Mouse (Mus musculus) ES-Bruce4 (cell line): ENCODE measurements around the gene Rbms1. TPM values are rescaled to one million over a fixed set of nuclear protein-coding genes. Genes with fewer than 3 reads are reported as not detected.

Experiments used
- H3K27ac ChIP-seq: 2 replicates; pipeline ENCODE4 v1.5.1; 2012; ENCODE audit warnings: low read length, inconsistent platforms; ENCODE audit not compliant: insufficient read depth
- H3K27me3 ChIP-seq: 2 replicates; pipeline ENCODE4 v1.6.1; 2012; ENCODE audit warnings: mild to moderate bottlenecking, low read length, inconsistent platforms; ENCODE audit not compliant: control insufficient read depth, poor library complexity, insufficient read depth, severe bottlenecking
- H3K36me3 ChIP-seq: 2 replicates; pipeline ENCODE4 v1.6.1; 2012; ENCODE audit warnings: inconsistent platforms, mild to moderate bottlenecking, low read length, moderate library complexity; ENCODE audit not compliant: control insufficient read depth, poor library complexity, insufficient read depth, severe bottlenecking
- H3K4me1 ChIP-seq: one replicate; pipeline ENCODE4 v1.8.1; 2011; ENCODE audit warnings: low read length; ENCODE audit not compliant: control insufficient read depth, insufficient read depth
- H3K4me3 ChIP-seq: 2 replicates; pipeline ENCODE4 v1.5.1; 2011; ENCODE audit warnings: low read depth, mild to moderate bottlenecking, low read length
- H3K9ac ChIP-seq: 2 replicates; pipeline ENCODE4 v1.6.1; 2012; ENCODE audit warnings: low read depth, mild to moderate bottlenecking, inconsistent platforms; ENCODE audit not compliant: poor library complexity, severe bottlenecking
- H3K9me3 ChIP-seq: replicated peaks from 2 replicates; pipeline ENCODE4 v1.6.1; 2012; ENCODE audit warnings: mild to moderate bottlenecking, low read length, inconsistent platforms; ENCODE audit not compliant: control insufficient read depth, poor library complexity, insufficient read depth, severe bottlenecking
- CTCF ChIP-seq: IDR thresholded peaks from one replicate; pipeline ENCODE4 v1.8.1; 2011; ENCODE audit warnings: low read depth, low read length
- EP300 ChIP-seq: IDR thresholded peaks from 2 replicates; pipeline ENCODE4 v1.6.1; 2011; ENCODE audit warnings: low read depth, low read length; ENCODE audit not compliant: insufficient read depth
- POLR2A ChIP-seq: IDR thresholded peaks from one replicate; pipeline ENCODE4 v1.8.1; 2011; ENCODE audit warnings: low read length; ENCODE audit not compliant: insufficient read depth
- polyA plus RNA-seq: library from polyadenylated mRNA; stranded (reverse); fragments of >200 nt; gene quantifications from 2 replicates; pipeline ENCODE4 v1.2.4, GENCODE M21; 2011; ENCODE audit warnings: low read depth; ENCODE audit not compliant: missing spikeins, insufficient read depth, insufficient read length

Rbms1 gene
- polyA plus RNA-seq, 1 experiment = 174 TPM

DNA sequence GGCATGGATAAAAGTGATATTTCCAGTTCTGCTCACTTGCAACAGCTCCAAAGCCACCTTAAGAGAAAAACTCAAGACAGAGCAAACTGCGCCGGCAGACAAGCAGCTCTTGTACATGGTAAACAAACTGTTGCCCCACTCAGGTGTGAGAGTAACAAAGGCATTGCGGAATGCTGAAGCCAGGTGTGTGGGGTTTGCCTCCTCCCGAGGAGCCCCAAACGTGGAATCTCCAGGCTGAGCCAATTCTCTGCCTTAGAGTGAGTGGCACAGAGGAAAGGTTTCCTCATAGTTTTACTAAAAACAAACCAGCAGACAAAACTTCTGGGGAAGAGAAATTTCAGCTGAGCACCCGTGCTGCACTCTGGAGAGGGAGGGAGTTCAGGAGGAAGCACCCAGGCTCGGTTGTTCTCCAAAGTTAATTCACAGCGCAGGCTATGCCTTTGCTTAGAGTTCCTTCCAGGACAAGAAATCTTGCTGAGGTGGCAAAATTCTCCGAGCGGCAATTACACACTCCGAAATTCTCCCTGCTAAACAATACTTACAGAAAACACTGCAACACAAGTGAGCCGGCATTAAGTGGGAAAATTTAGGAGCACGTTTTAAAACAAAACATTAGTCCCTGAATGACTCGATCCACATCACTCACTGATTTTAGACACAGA is 111.8 kb downstream of the Rbms1 start:
- H3K4me1 ChIP-seq = peaks cover 1% of the 10 kb centered on the region
- TF ChIP-seq EP300 (no peak), CTCF (no peak), POLR2A (no peak)
- no peaks in the 10 kb centered on the region for H3K36me3 ChIP-seq
- no peak overlapping the region for H3K27ac ChIP-seq
- H3K27me3 ChIP-seq = no peaks in the 10 kb centered on the region
- H3K9ac ChIP-seq = no peak overlapping the region
- H3K9me3 ChIP-seq = no peaks in the 10 kb centered on the region
- no peak overlapping the region for H3K4me3 ChIP-seq

DNA sequence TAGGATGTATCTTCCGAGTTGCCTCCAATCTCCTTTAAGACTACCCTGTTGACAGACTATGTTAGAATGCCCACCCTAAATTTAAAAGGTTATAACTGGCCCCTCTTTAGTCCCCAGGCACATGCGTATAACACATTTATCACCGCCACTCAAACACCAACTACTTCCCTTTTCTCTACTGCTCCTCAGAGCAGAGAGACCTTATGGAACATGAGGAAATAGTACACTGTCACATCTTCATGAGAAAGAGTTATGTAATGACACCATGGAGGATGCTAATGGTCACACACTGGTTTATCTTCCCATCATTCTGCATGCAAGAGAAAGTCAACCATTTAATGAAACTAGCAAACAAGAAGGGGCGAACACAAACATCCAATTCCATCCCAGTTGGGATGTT is 114.5 kb downstream of the Rbms1 start:
- Histone ChIP-seq H3K4me1 (peaks cover 1% of the 10 kb centered on the region), H3K9ac (no peak overlapping the region), H3K27ac (no peak overlapping the region), H3K36me3 (no peaks in the 10 kb centered on the region), H3K4me3 (no peak overlapping the region), H3K27me3 (no peaks in the 10 kb centered on the region), H3K9me3 (no peaks in the 10 kb centered on the region)
- TF ChIP-seq CTCF = no peak
- TF ChIP-seq POLR2A = no peak
- no peak for TF ChIP-seq EP300

DNA sequence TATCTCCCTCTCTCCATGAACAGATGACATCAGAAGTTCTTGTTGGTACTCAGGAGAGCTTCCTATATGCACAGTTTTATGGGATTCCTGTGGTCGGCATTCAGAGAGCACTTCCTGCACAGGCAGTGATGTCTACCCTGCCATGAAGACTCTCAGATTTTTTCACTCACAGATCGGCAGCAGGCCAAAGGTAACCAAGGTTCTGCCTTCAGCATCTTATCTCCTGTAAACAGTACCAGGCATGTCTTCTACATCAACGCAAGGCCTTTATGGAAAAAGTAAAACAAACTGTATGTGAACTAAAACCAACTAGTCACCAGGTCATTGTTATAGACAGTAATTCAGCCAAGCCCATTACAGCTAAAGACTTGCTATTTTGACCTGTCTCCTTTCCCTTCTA is 115.0 kb downstream of the Rbms1 start:
- no peaks in the 10 kb centered on the region for H3K36me3 ChIP-seq
- H3K9me3 ChIP-seq = no peaks in the 10 kb centered on the region
- no peak overlapping the region for H3K4me3 ChIP-seq
- TF ChIP-seq POLR2A (no peak), CTCF (no peak), EP300 (no peak)
- no peak overlapping the region for H3K9ac ChIP-seq
- peaks cover 1% of the 10 kb centered on the region for H3K4me1 ChIP-seq
- H3K27me3 ChIP-seq = no peaks in the 10 kb centered on the region
- no peak overlapping the region for H3K27ac ChIP-seq

DNA sequence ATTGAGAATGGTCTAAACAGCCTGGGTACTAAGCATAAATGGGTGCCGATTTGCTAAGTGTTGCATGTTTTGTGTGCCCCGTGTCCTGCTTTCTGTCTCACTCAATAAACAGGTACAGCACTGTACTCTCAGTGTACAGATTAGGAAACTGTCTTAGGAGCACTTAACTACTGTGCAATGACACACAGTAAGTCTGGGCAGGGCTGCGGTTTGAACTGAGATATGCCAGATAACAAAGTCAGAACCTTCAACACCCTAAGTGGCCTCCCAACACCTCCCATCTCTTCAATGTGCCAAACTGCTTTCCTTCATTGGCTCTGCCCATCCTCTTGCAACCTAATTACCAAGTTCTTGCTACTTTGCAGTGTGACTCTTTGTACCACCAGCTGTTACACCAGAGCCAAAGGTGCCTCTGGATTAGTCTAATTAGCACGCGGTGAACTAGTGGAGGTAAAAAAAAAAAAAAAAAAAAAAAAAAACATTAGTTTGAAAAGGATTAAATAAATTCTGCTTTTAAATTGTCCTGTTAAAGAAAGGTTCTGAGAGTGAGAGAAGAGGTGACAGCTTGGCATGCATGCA is 117.6 kb downstream of the Rbms1 start:
- peaks cover 1% of the 10 kb centered on the region for H3K4me1 ChIP-seq
- no peak overlapping the region for H3K9ac ChIP-seq
- H3K27me3 ChIP-seq = no peaks in the 10 kb centered on the region
- no peak for TF ChIP-seq EP300
- no peak for TF ChIP-seq POLR2A
- no peak for TF ChIP-seq CTCF
- H3K4me3 ChIP-seq = no peak overlapping the region
- no peaks in the 10 kb centered on the region for H3K9me3 ChIP-seq
- no peak overlapping the region for H3K27ac ChIP-seq
- no peaks in the 10 kb centered on the region for H3K36me3 ChIP-seq

DNA sequence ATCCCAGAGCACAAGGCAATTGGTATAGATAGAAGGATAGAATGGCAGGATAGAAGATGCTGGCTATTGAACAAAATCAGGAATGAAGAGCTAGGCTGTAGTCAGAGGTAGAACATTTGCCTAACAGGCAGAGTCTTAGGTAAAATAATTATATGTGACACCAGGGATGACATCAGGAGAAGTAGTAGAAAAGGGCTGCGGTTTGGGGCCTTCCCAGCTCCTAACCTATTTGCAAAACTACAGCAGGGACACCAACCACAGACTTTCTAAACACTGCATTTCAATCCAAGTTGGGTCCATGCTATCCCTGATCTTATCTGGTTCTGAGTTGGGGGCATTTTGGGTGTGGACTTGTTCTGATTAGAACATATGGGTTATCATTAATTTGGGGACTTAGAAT is 118.7 kb downstream of the Rbms1 start:
- Histone ChIP-seq H3K4me3 (no peak overlapping the region), H3K4me1 (peaks cover 1% of the 10 kb centered on the region), H3K27ac (no peak overlapping the region), H3K27me3 (no peaks in the 10 kb centered on the region), H3K9me3 (no peaks in the 10 kb centered on the region), H3K9ac (no peak overlapping the region), H3K36me3 (no peaks in the 10 kb centered on the region)
- TF ChIP-seq CTCF (no peak), POLR2A (no peak), EP300 (no peak)

DNA sequence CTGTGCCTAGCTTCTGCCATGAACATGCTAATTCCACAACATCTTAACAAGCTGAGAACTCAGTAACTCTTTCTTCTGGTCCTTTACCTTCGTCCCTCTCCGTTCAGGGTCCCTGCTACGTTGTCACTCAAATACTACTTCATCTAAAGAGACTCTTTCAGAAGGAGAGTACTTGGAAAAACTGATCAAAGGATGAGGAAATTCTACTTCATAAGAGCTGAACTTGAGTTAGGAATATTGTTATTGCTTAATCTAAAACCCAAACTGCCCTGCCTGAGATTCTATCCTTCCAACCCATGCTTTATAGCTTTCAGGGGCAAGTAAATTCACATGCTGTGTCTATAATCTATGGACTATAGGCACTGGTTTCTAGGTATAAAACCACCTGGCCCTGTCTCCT is 119.4 kb downstream of the Rbms1 start:
- peaks cover 1% of the 10 kb centered on the region for H3K4me1 ChIP-seq
- H3K9me3 ChIP-seq = no peaks in the 10 kb centered on the region
- TF ChIP-seq EP300 (no peak), CTCF (no peak), POLR2A (no peak)
- no peaks in the 10 kb centered on the region for H3K36me3 ChIP-seq
- no peak overlapping the region for H3K27ac ChIP-seq
- no peak overlapping the region for H3K4me3 ChIP-seq
- H3K9ac ChIP-seq = no peak overlapping the region
- no peaks in the 10 kb centered on the region for H3K27me3 ChIP-seq
